Mouse (Mus musculus) liver, adult (tissue): Measurements from ENCODE around the gene Inpp5d.

Source experiments
- GATA4 ChIP-seq: IDR thresholded peaks from 2 replicates; pipeline ENCODE4 v1.6.1; 2014; ENCODE audit warnings: mild to moderate bottlenecking, low read length; ENCODE audit not compliant: insufficient replicate concordance

The Inpp5d gene

DNA sequence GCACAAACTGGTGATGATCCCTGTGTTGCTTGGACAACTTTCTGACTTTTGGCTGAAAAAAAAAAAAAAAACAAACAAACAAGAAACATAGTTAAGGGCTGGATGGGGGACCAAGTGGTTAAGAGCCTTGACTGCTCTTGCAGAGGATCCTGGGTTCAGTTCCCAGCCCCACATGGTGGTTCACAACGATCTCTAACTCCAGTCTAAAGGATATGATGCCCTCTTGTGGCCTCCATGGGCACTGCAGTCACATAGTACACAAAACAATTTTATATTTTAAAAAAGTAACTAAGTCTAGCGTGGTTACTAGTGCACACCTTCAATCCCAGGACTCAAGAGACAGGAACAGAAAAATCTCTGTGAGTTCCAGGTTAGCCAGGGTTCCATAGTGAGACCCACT is 43.9 kb downstream of the Inpp5d start:
- no peak for TF ChIP-seq GATA4

DNA sequence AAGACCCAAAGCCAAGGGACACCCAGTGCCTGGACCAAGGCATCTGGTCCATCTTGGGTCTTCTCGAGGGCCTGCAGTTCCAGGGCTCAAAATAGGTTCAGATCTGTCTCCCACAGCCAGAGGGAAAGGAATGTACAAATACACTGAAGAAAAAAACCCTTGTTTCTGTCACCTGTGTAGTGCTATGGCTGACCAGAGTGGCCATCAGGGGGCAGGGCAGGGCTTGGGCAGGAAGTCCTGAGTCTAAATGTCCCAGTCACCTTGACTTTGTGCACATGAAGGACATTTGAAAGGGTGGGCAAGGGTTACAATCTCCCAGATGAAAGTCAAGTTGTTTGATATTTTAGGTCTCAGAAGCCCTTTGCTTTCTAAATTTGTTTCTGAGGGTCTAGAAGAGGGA is 46.9 kb downstream of the Inpp5d start:
- no peak for TF ChIP-seq GATA4

DNA sequence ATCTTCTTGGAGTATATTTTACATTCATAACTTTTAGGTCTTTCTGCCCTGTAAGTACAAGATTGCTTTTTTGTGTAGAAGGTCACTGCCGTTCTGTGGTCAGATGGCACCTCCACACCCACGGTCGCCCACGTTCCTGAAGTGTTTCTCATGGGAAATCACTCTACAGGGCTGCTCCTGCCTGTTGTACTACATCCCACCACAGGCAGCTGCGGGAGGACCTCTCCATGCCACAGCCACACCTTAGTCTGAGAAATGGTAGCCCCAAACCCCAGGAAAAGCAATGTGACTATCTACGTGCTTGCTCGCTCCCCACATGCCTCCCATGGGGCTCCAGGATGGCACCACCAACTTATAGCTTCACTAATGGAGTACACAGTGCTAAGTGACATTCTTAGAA is 48.2 kb downstream of the Inpp5d start:
- TF ChIP-seq GATA4 = no peak

DNA sequence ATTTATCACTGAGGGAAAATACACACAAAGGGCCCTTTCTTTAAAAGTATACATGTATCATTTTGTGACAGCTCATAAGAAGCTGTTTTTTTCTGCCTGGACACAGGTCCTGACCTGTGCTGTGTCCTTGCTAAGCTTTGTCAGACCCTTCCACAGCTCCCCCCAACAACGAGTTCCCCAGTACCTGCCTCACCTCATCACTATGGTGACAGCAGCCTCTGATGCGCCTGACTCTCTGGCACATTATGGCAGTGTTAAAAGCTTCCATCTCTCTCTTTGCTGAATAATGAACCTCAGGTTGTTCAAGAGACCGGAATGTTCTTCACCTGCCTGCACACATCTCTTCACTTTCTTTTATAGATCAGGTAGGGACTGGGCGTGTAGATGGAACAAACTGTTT is 51.4 kb downstream of the Inpp5d start:
- no peak for TF ChIP-seq GATA4

DNA sequence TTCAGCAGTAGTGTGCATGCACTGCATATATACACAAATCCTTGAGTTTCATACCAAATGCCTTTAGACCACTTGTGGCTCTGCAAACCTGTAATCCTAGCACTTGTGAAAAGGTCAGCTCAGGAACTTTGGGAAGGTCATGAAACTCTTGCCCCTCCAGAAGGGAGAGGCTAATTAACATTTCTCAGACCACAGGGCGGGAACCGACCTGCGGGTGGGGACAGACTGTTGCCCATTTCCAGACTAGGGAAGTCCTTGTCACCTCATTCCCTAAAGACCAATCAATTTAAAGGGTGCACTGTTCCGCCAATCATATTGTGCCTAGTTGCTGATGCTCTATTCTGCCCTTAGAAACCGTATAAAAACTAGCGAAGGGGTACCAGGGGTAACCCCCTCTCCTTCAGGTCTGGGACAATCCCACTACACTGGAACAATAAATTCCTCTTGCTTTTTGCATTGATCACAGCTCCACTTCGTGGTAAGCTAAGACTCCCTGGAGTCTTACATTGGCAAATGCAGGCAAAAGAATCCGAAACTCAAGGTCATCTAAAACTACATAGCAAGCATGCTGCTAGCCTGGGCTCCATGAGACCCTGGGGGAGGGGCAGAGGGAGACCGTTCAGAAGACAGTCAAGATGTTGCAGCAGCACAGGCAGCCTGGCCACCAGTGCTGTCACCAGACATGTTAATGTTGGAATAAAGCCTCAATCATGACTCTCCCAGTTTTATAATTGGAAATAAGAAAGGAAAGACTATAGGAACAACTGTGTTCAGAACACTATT is 53.9 kb downstream of the Inpp5d start:
- no peak for TF ChIP-seq GATA4

DNA sequence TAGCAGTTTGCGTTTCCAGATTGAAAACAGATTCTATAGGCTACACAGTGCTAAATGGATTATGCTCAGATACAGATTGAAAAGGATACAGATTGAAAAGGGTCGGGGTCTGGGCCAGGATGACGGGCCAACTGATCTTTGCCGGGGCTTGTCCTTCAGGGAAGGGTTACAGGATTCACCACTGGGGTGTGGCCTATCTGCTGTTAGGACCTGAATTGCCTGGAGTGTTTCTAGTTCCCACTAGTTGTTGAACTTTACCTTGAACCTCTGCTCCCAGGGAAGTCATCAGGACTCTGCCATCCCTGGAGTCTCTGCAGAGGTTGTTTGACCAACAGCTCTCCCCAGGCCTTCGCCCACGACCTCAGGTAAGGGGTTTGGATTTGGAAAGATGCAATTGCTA is 55.9 kb downstream of the Inpp5d start:
- TF ChIP-seq GATA4 = no peak

DNA sequence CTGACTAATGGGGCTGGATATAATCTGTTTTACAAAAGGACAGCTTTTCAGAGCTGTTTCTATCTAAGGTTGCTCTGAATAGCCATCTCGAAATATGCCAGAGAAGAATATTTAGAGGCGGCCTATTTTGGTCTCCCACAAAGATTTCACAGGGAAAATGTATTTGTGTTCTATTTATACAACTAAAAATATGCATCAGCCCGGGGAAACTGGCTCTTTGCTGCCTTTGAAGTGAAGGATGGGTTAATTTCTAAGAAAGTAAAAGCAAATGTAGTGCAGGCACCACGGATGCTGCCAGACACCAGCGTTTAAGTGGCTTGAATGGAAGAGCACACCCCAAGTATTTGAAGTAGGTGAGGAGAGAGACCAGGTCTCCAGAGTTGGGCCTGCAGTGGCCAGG is 59.0 kb downstream of the Inpp5d start:
- TF ChIP-seq GATA4 = no peak

DNA sequence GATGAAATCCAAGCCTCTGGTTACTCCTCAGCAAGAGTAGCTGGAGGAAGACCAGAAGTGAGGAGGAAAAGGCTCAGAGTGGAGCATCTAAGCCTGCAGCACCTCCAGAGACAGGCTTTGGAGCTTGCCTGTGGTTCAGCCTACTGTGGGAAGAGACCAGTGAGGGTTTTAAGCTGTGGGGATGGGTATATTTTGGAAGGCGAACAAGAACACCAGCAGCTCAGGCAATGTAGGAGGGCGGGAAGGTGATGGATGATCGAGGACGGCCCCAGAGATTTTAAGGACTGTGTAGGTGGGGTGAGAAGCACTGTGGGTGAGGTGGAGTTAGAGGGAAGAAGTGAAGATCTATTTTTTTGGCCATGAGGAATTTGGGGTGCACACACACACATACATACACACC is 60.8 kb downstream of the Inpp5d start:
- TF ChIP-seq GATA4 = no peak

DNA sequence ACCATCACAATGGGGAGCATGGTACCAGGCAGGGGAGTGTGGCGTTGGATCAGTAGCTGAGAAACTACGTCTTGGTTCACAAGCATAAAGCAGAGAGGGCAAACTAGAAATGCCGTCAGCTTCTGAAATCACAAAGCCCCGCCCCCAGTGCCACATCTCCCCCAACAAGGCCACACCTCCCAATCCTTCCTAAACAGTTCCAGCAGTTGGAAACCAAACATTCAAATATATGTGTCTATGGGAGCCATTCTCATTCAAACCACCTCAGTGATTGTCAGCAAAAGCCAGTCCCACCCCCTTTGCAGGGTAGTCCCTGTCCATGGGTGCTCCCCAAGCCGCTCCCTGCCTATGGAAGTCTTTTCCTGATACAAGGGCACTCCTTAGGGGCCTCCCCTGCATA is 64.0 kb downstream of the Inpp5d start:
- TF ChIP-seq GATA4 = no peak

DNA sequence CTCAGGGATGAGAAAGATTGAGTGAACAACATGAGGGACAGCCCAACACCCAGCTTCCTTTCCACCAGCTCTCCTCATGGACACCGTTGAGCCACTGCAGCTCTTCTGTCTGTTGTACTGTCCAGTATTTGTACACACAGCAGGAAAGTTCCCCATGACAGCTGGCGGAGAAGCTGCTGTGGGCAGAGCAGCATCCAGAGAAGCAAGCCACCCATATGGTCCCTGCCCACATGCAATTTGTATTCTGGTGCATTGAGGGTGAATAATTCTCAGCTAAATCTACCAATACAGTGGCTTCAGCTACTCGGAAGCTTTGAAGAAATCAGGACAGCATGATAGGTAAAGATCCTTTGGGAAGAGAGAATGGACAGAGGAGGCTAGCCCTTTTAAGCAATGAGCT is 64.7 kb downstream of the Inpp5d start:
- no peak for TF ChIP-seq GATA4

DNA sequence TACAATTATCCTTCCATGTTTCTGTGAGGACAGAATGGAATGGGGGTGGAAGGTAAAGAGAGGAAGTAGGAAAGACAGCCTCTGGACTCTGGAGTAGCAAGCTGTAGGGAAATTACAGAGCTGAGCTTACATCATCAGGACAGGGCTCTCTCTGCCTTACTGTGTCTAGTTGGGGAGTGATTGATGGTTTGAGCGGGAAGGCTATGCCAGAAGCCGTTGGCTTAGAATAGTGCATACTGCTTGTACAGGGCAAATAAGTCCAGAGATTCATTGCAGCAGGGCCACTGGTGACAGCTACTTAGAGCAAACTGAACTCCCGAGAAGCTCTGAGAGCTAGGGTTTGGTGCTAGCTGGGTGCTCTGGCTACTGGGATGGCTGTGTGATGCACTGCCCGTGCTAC is 66.2 kb downstream of the Inpp5d start:
- no peak for TF ChIP-seq GATA4

DNA sequence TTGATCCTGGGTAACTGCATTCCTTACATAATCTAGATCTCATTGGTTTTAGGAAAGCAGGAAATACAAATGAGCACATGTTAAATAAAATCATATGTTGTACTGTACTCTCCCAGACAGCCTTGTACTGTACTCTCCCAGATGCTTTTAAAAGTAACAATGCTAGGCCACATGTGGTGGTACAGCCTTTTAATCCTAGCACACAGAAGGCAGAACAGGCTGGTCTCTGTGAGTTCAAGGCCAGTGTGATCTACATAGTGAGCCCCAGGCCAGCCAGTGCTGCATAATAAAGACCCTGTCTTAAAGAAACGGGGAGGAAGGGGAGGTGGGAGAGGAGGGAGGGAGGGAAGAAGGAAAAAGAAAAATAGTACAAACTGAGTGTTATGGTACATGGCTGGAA is 66.9 kb downstream of the Inpp5d start:
- no peak for TF ChIP-seq GATA4

DNA sequence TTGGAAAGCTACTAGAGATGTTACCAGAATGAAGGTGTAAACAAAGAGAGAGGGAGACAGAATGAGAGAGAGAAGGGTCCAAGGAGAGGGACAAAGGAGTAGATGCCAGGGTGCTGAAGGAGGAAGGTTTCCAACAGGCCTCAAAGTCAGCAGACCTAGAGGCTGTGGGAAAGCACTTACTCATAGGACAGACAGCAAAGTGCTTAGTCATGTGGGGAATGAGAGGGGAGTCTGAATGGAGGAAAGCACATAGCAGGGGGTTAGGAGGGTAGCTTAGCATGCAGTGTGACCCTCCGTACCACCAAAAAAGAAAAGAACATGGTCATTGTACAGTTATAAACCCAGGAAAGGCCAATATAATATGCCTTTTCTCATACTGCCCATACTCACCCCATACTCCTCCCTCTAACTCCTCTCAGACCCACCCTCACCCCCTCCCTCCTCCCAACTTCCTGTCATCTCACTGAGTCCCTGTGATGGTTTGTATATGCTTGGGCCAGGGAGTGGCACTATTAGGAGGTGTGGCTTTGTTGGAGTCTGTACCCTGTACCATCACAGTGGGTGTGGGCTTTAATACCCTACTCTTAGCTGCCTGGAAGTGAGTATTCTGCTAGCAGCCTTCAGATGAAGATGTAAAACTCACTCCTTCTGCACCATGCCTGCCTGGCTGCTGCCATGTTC is 69.7 kb downstream of the Inpp5d start:
- TF ChIP-seq GATA4 = no peak

DNA sequence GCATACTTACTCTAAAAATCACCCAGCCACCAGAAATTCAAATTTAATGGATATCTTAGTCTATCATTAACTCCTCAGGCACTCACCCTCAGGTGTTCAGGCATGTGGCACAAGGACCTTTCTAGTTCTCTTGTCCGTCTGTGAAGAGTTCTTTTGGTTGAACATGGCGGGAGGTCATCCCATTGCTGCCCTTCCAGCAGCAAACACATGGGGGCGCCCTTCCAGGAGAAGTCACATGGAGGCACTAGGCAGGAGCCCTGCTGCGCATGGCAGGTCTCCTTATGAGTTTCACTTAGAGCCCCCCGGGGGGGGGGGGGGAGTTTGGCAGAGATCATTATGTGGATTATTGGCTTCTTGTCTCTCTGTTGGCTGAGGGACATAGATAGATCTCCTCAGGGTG is 76.2 kb downstream of the Inpp5d start:
- no peak for TF ChIP-seq GATA4

DNA sequence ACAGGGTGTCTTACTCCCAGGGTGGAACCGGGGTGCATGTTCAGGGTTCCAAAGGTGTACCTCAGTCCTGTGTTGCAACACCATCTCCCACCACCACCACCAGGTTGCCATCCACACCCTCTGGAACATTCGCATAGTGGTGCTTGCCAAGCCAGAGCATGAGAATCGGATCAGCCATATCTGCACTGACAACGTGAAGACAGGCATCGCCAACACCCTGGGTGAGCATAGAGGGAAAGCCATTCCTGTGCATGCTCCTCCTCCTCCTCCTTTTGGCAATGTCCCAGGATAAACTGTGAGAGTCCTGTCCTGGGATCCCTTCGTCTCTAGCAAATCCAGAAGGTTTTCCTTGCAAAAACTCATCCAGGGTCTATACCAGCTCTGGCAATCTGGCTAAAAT is 77.9 kb downstream of the Inpp5d start:
- TF ChIP-seq GATA4 = no peak

DNA sequence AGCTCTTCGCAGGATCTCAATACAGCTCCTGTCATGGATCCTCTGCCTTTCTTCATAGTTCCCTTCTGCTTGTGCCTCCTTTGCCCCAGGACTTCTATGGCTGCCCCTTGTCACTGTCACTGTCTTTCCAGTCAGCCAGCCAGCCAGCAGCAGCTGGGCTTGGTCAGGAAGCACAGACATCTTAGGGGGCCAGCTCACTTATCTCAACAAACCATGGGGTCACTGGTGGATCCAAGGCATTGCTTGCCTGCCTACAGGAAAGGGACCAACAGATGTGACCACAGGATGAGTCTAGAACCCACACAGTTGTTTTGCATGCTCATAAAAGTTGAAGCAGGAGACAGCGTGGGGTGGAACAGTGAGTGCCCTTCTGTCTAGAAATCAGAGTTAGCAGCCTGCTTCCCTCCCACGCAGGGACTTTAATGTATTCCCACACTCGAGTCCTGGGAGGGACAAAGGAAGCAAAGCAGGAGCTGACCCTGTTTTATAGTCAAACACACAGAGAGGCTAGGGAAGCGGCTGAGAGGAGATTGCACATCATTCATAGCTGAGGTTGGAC is 79.9 kb downstream of the Inpp5d start:
- no peak for TF ChIP-seq GATA4

DNA sequence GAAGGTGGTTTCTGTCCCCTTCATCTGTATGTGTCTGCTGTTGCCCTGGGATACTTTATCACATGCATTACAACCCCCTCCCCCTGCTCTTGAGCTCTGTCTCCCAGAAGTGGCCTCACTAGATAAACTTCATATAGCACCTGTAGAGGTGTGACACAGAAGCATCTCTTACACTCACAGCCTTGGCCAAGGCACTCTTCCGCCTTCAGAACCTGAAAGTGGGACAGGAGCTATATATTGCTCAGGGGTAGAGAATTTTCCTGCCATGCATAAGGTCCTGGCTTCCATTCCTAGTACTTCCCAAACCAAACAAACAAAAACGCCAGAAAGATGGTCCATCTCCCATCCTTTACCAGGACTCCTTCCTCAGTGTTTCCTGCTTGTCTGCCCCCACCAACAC is 84.1 kb downstream of the Inpp5d start:
- no peak for TF ChIP-seq GATA4

DNA sequence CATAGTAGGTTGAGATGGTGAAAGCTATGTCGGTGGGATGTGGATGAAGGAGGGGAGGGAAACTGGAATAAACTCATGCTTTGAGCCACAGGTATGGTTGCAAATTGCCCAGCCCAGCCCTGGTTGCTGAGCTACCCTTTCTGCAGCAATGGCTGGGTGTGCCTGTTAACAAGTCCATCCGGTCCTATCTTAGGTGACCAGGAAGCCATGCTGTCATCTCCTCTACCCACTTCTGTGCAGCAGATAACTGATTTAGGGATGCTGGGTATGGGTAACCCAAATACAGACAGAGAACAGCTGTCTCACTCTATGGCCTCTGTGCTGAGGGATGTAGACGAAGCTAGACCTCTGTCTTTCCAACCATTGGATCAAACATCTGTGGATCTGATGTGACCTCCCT is 86.2 kb downstream of the Inpp5d start:
- no peak for TF ChIP-seq GATA4
